Mouse (Mus musculus) cerebellum, adult 2 months (tissue): Measurements from ENCODE around the gene Cds2. TPM values are rescaled to one million over a fixed set of nuclear protein-coding genes. Genes with fewer than 3 reads are reported as not detected.

Experiments
- DNase-seq, 2 experiments: peaks; one replicate each; pipeline ENCODE4 v3.0.0; 2021
- H3K27ac ChIP-seq: fragments of 200-500 bp; 2 replicates; pipeline ENCODE4 v1.5.1; 2012; ENCODE audit warnings: low read length, control low read depth, inconsistent platforms; ENCODE audit not compliant: insufficient read depth
- H3K27me3 ChIP-seq: fragments of 200-500 bp; 2 replicates; pipeline ENCODE4 v1.6.1; 2012; ENCODE audit warnings: inconsistent platforms, mild to moderate bottlenecking, low read length, moderate library complexity; ENCODE audit not compliant: control insufficient read depth, insufficient read depth
- H3K4me1 ChIP-seq: fragments of 200-500 bp; 2 replicates; pipeline ENCODE4 v1.6.1; 2011; ENCODE audit warnings: low read length; ENCODE audit not compliant: control insufficient read depth, insufficient read depth
- H3K4me3 ChIP-seq: fragments of 200-500 bp; replicated peaks from 2 replicates; pipeline ENCODE3; 2011; ENCODE audit warnings: mild to moderate bottlenecking, low read depth, low read length, control low read depth; ENCODE audit not compliant: insufficient read depth
- CTCF ChIP-seq: fragments of 200-500 bp; IDR thresholded peaks from 2 replicates; pipeline ENCODE4 v1.5.1; 2011; ENCODE audit warnings: low read depth, mild to moderate bottlenecking, control low read depth, low read length, moderate library complexity, borderline replicate concordance; ENCODE audit not compliant: insufficient read depth
- POLR2A ChIP-seq: fragments of 200-500 bp; IDR thresholded peaks from 2 replicates; pipeline ENCODE4 v1.6.1; 2011; ENCODE audit warnings: low read length, control low read depth, borderline replicate concordance; ENCODE audit not compliant: insufficient read depth
- WGBS: fragments of 180-500 bp; shearing (Covaris S2); methylation state at CpG from one replicate; pipeline ENCODE4 v1.1.7; 2018; 5-methylcytosine and 5-hydroxymethylcytosine counted together
- polyA plus RNA-seq: library from polyadenylated mRNA; depleted of rRNA; stranded (reverse); fragments of >200 nt; gene quantifications from 2 replicates; pipeline ENCODE4 v1.2.3, GENCODE M21; 2012

Gene Cds2
- polyA plus RNA-seq, 1 experiment, result 152 TPM

- Histone ChIP-seq H3K4me1 (peaks cover 6% of the 10 kb centered on the region; the same call in 1 of the 2 replicates), H3K4me3 (no peak overlapping the region), H3K27me3 (no peaks in the 10 kb centered on the region), H3K27ac (no peak overlapping the region)
- 71% methylated on average over 6 of the region's 6 CpGs for WGBS
- TF ChIP-seq CTCF, result no peak
- no peak for TF ChIP-seq POLR2A
- no peak for DNase-seq
Observed at GRCm38 (mm10) chr2:132262175-132262574, 773 bp upstream of the Cds2 start.

- Histone ChIP-seq H3K4me1 (peaks cover 6% of the 10 kb centered on the region; the same call in 1 of the 2 replicates), H3K27ac (peak overlapping the region; percentile 25), H3K27me3 (no peaks in the 10 kb centered on the region), H3K4me3 (peak overlapping the region; percentile 84)
- DNase-seq, result peak; percentile 59 to 65
- under 1% methylated on average over 47 of the region's 47 CpGs for WGBS
- TF ChIP-seq CTCF, result no peak
- TF ChIP-seq POLR2A, result no peak
Observed at GRCm38 (mm10) chr2:132263421-132264265, 695 bp downstream of the Cds2 start.

GRCm38 (mm10) chr2:132264266-132264710 lies 1.3 kb downstream of the Cds2 start:
- TF ChIP-seq CTCF (no peak), POLR2A (no peak)
- no peak for DNase-seq
- H3K4me1 ChIP-seq, result peaks cover 8% of the 10 kb centered on the region
- no peaks in the 10 kb centered on the region for H3K27me3 ChIP-seq
- H3K27ac ChIP-seq, result peak overlapping the region; percentile 25
- WGBS, result 6% methylated on average over 6 of the region's 6 CpGs
- H3K4me3 ChIP-seq, result peak overlapping the region; percentile 84

- Histone ChIP-seq H3K27ac (no peak overlapping the region), H3K27me3 (no peaks in the 10 kb centered on the region), H3K4me1 (peaks cover 9% of the 10 kb centered on the region), H3K4me3 (no peak overlapping the region)
- no peak for TF ChIP-seq CTCF
- no peak for DNase-seq
- 73% methylated on average over 9 of the region's 9 CpGs for WGBS
Observed at GRCm38 (mm10) chr2:132265196-132265595, 2.2 kb downstream of the Cds2 start.

GRCm38 (mm10) chr2:132266086-132266485 lies 3.1 kb downstream of the Cds2 start:
- TF ChIP-seq CTCF, result no peak
- TF ChIP-seq POLR2A, result no peak
- no peak for DNase-seq
- Histone ChIP-seq H3K4me1 (peaks cover 17% of the 10 kb centered on the region), H3K27ac (no peak overlapping the region), H3K4me3 (no peak overlapping the region), H3K27me3 (no peaks in the 10 kb centered on the region)
- 88% methylated on average over 3 of the region's 3 CpGs for WGBS

GRCm38 (mm10) chr2:132269217-132269616 lies 6.3 kb downstream of the Cds2 start:
- TF ChIP-seq POLR2A (no peak), CTCF (no peak)
- 70% methylated on average over 3 of the region's 3 CpGs for WGBS
- no peak overlapping the region for H3K4me3 ChIP-seq
- H3K4me1 ChIP-seq, result peaks cover 22% of the 10 kb centered on the region
- DNase-seq, result no peak
- no peaks in the 10 kb centered on the region for H3K27me3 ChIP-seq
- no peak overlapping the region for H3K27ac ChIP-seq

GRCm38 (mm10) chr2:132270331-132270951 lies 7.5 kb downstream of the Cds2 start:
- Histone ChIP-seq H3K4me3 (no peak overlapping the region), H3K4me1 (peaks cover 22% of the 10 kb centered on the region), H3K27ac (no peak overlapping the region; the same call in 1 of the 2 replicates), H3K27me3 (no peaks in the 10 kb centered on the region)
- 58% methylated on average over 2 of the region's 2 CpGs for WGBS
- TF ChIP-seq CTCF (no peak), POLR2A (no peak)
- DNase-seq, result peak in 1 of 2 experiments; percentile 8

GRCm38 (mm10) chr2:132272694-132273389 lies 9.9 kb downstream of the Cds2 start:
- H3K27me3 ChIP-seq, result no peaks in the 10 kb centered on the region
- no peak overlapping the region for H3K4me3 ChIP-seq
- WGBS, result 56% methylated on average over 6 of the region's 6 CpGs
- H3K4me1 ChIP-seq, result peaks cover 22% of the 10 kb centered on the region
- H3K27ac ChIP-seq, result peak overlapping the region; percentile 57; the same call in 1 of the 2 replicates
- DNase-seq, result peak in 1 of 2 experiments; percentile 38
- TF ChIP-seq CTCF (no peak), POLR2A (no peak)
